18 mouse cellular contexts compared by ENCODE assay signal in the genomic region with DNA sequence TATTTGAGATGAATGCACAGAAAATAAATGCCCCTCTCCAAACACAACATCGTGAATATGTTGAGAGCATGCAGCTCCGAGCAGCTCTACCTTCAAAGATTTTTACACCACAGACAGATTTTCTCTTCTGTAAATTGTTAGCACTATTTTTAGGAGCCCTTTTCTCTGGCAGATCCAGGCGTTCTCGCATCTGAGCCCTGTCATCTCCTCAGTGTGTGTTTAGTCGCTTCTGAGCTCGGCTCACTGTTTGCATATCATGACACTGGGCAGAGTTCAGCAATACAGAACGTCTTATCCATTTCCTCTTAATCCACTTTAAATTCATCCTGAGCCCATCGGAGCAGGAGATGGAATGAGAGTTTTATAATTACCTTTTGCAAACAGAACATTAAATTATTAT.
DNase-seq lines count a peak whose midpoint lies in the region; ATAC-seq and TF ChIP-seq lines count a peak whose summit lies in the region.
"Had no signal": no experiment of that assay in that cellular context is flagged by ENCODE, and none has a peak within 500 bp of the region (broad histone marks: within the 10 kb centered on the region; RNA-seq: fewer than 3 reads in every experiment).

No protein-coding gene starts in this region.

- DNase-seq in frontal cortex, adult 2 months (ENCODE audit: extremely low spot score in 1 of 2, low spot score in 1 of 2), result peak; percentile 43 to 64
- no peak for DNase-seq in frontal cortex, postnatal 10 days (ENCODE audit: low spot score in 2 of 2)
- peak; percentile 19 for DNase-seq in left cerebral cortex, adult 11 months (ENCODE audit: low spot score)
- DNase-seq in left cerebral cortex, adult 8-10 months (ENCODE audit: low spot score in 2 of 2), result no peak
- DNase-seq in brain, embryonic 14.5 days (ENCODE audit: low read depth), result peak; percentile 53
- DNase-seq in kidney, postnatal 14 days, result no peak
- DNase-seq: adrenal gland, postnatal 10 days; cerebellum, postnatal 36 days; gastrocnemius, postnatal 10 days; heart, postnatal 4 days; lung, postnatal 10 days had no signal

- no peak overlapping the region for H3K27ac ChIP-seq in intestine, embryonic 16.5 days (ENCODE audit: low read length)
- H3K27ac ChIP-seq: kidney, embryonic 15.5 days; limb, embryonic 12.5 days; liver, embryonic 15.5 days had no signal

- WGBS in intestine, embryonic 16.5 days, result 30% methylated on average over 8 of the region's 8 CpGs

- no peak for TF ChIP-seq CTCF in brain, embryonic 14.5 days (IDR thresholded peaks at IDR 0.05; ENCODE audit: borderline replicate concordance, extremely low read depth, insufficient read depth, insufficient read length)

- H3K9me3 ChIP-seq in intestine, embryonic 16.5 days (ENCODE audit: control insufficient read depth, low read length), result no peaks in the 10 kb centered on the region
- H3K9me3 ChIP-seq: kidney, embryonic 15.5 days; limb, embryonic 12.5 days; liver, embryonic 15.5 days had no signal

- H3K36me3 ChIP-seq in intestine, embryonic 16.5 days (ENCODE audit: control insufficient read depth, insufficient read depth, low read length), result no peaks in the 10 kb centered on the region
- H3K36me3 ChIP-seq: kidney, embryonic 15.5 days; limb, embryonic 12.5 days; liver, embryonic 15.5 days had no signal

- no peaks in the 10 kb centered on the region for H3K4me1 ChIP-seq in intestine, embryonic 16.5 days (ENCODE audit: control insufficient read depth, insufficient read depth, low read length)
- H3K4me1 ChIP-seq: kidney, embryonic 15.5 days; limb, embryonic 12.5 days; liver, embryonic 15.5 days; megakaryocyte, embryonic 14.5 days had no signal

- ATAC-seq in intestine, embryonic 16.5 days, result peak; percentile 57

- no peaks in the 10 kb centered on the region for H3K27me3 ChIP-seq in intestine, embryonic 16.5 days (replicated peaks; ENCODE audit: control insufficient read depth, insufficient read depth, low read length)
- H3K27me3 ChIP-seq: CH12.LX; kidney, embryonic 15.5 days; limb, embryonic 12.5 days; liver, embryonic 15.5 days; megakaryocyte, embryonic 14.5 days had no signal

- no peak for TF ChIP-seq POLR2A in brain, embryonic 14.5 days (IDR thresholded peaks at IDR 0.05; ENCODE audit: borderline replicate concordance, extremely low read depth, insufficient read depth, insufficient read length, poor library complexity, severe bottlenecking)

- no peak overlapping the region for H3K9ac ChIP-seq in intestine, embryonic 16.5 days (ENCODE audit: low read depth, low read length)
- H3K9ac ChIP-seq: kidney, embryonic 15.5 days; limb, embryonic 12.5 days; liver, embryonic 15.5 days had no signal

- H3K4me3 ChIP-seq in intestine, embryonic 16.5 days (ENCODE audit: low read length), result no peak overlapping the region
- H3K4me3 ChIP-seq: kidney, embryonic 15.5 days; limb, embryonic 12.5 days; liver, embryonic 15.5 days; megakaryocyte, embryonic 14.5 days had no signal

- H3K4me2 ChIP-seq in intestine, embryonic 16.5 days (ENCODE audit: low read depth, low read length), result no peak overlapping the region
- H3K4me2 ChIP-seq: heart, embryonic 11.5 days; kidney, embryonic 15.5 days; limb, embryonic 12.5 days; liver, embryonic 15.5 days had no signal

Comparison
In these comparisons a context has a peak if more than half of its experiments do, and no peak if none do; other contexts are left out.
1. DNase-seq: peak in frontal cortex, adult 2 months (2 of 2), left cerebral cortex, adult 11 months (single experiment) and brain, embryonic 14.5 days (single experiment); none in frontal cortex, postnatal 10 days (0 of 2), left cerebral cortex, adult 8-10 months (0 of 2) and kidney, postnatal 14 days (single experiment).